Mouse (Mus musculus) cerebellum, adult 9-11 months (tissue): Measurements from ENCODE around the gene Nabp1.
"Not testable (repeated sequence)": the region's sequence is repeated elsewhere in the genome, so short reads cannot be mapped to it uniquely, and the experiment has no call there.

Experiments used
- DNase-seq: peaks from one replicate; pipeline ENCODE4 v3.0.0; 2022

Gene Nabp1

GRCm38 (mm10) chr1:51480386-51480785, 2.2 kb upstream of the Nabp1 start:
- DNase-seq: no peak

GRCm38 (mm10) chr1:51479691-51480090, 1.5 kb upstream of the Nabp1 start:
- no peak for DNase-seq

GRCm38 (mm10) chr1:51479027-51479329, 753 bp upstream of the Nabp1 start:
- no peak for DNase-seq

- no peak for DNase-seq
Measured at GRCm38 (mm10) chr1:51477656-51478081, 556 bp downstream of the Nabp1 start.

- DNase-seq: no peak
Measured at GRCm38 (mm10) chr1:51476405-51476804, 1.8 kb downstream of the Nabp1 start.

- no peak for DNase-seq
Measured at GRCm38 (mm10) chr1:51468077-51468476, 10.1 kb downstream of the Nabp1 start.

GRCm38 (mm10) chr1:51467181-51467580, 11.0 kb downstream of the Nabp1 start:
- DNase-seq: no peak

- DNase-seq: no peak
Measured at GRCm38 (mm10) chr1:51466385-51466784, 11.8 kb downstream of the Nabp1 start.

- no peak for DNase-seq
Measured at GRCm38 (mm10) chr1:51465285-51465684, 12.9 kb downstream of the Nabp1 start.

GRCm38 (mm10) chr1:51463038-51463437, 15.2 kb downstream of the Nabp1 start:
- no peak for DNase-seq

- DNase-seq: peak; percentile 25
Measured at GRCm38 (mm10) chr1:51458731-51459450, 19.3 kb downstream of the Nabp1 start.

- no peak for DNase-seq
Measured at GRCm38 (mm10) chr1:51458089-51458488, 20.1 kb downstream of the Nabp1 start.

GRCm38 (mm10) chr1:51457249-51457648, 21.0 kb downstream of the Nabp1 start:
- no peak for DNase-seq

GRCm38 (mm10) chr1:51448789-51449188, 29.4 kb downstream of the Nabp1 start:
- no peak for DNase-seq

- DNase-seq: peak; percentile 70
Measured at GRCm38 (mm10) chr1:51445854-51446460, 32.3 kb downstream of the Nabp1 start.

- no peak for DNase-seq
Measured at GRCm38 (mm10) chr1:51445161-51445853, 32.9 kb downstream of the Nabp1 start.

- no peak for DNase-seq
Measured at GRCm38 (mm10) chr1:51429775-51430174, 48.5 kb downstream of the Nabp1 start.

GRCm38 (mm10) chr1:51426298-51426697, 51.9 kb downstream of the Nabp1 start:
- DNase-seq: no peak

GRCm38 (mm10) chr1:51421029-51421428, 57.2 kb downstream of the Nabp1 start:
- not testable (repeated sequence) for DNase-seq

- no peak for DNase-seq
Measured at GRCm38 (mm10) chr1:51418753-51419152, 59.5 kb downstream of the Nabp1 start.
